Mouse (Mus musculus) bone marrow, adult 2 months (tissue): ENCODE measurements around the gene Tfrc.

Experiments
- CTCF ChIP-seq: fragments of 200-500 bp; IDR thresholded peaks from 2 replicates; pipeline ENCODE4 v1.5.1; 2011; ENCODE audit warnings: low read length, control low read depth; ENCODE audit not compliant: control insufficient read depth, insufficient read depth
- POLR2A ChIP-seq: fragments of 200-500 bp; IDR thresholded peaks from 2 replicates; pipeline ENCODE4 v1.6.1; 2011; ENCODE audit warnings: low read depth, mild to moderate bottlenecking, control low read depth, low read length, borderline replicate concordance; ENCODE audit not compliant: control insufficient read depth

- TF ChIP-seq POLR2A (no peak), CTCF (no peak)
Measured at GRCm38 (mm10) chr16:32660095-32660494, 51.4 kb downstream of the Tfrc start.
